Mouse (Mus musculus) layer of hippocampus, postnatal 25 days (tissue): ENCODE data around the gene Cytl1. TPM values are rescaled to one million over a fixed set of nuclear protein-coding genes. Genes with fewer than 3 reads are reported as not detected.
A peak's percentile ranks its signal among the peaks of the same experiment; 100 is the strongest.

ENCODE experiments used
- DNase-seq, 2 experiments: peaks; one replicate each; pipeline ENCODE4 v3.0.0; 2022; ENCODE audit warnings: mixed read lengths in 2 of 2, low spot score in 1 of 2; ENCODE audit errors: extremely low spot score in 1 of 2
- total RNA-seq, 2 experiments: library from RNA; stranded (reverse); gene quantifications; 2 replicates each; pipeline ENCODE4 v1.2.3; 2021

The Cytl1 gene
- under 1 TPM in 1 of 2 experiments, not detected in 1; 0.74 TPM for total RNA-seq

GRCm38 (mm10) chr5:37735224-37735623 lies at the start of gene Cytl1:
Gene Cytl1 (plus strand): TSS chr5:37735519.
- DNase-seq = no peak

- DNase-seq = no peak
Measured at GRCm38 (mm10) chr5:37692759-37693158, 42.6 kb upstream of the Cytl1 start.

GRCm38 (mm10) chr5:37695773-37696172 lies 39.5 kb upstream of the Cytl1 start:
- no peak for DNase-seq

DNA sequence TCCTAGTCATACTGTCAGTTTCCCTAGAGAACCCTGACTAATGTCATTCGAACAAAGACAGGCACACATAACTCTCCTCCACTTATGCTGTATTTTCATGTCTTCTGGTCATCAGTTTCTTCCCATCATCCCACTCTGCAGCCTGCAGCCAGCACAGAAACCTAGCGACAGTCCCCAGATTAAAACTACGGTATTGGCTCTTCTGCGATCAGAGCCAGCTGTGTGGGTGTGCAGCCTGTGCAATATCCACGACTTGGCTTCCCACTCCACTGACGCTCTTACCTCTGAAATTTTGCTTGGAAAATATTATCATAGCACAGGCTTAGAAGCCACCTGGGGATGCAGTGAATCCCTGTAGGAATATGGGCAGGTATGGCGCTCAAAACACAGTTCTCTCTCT lies 38.0 kb upstream of the Cytl1 start:
- peak in 1 of 2 experiments; percentile 20 for DNase-seq

GRCm38 (mm10) chr5:37699757-37700156 lies 35.6 kb upstream of the Cytl1 start:
- no peak for DNase-seq

- DNase-seq = no peak
Measured at GRCm38 (mm10) chr5:37704962-37705361, 30.4 kb upstream of the Cytl1 start.

DNA sequence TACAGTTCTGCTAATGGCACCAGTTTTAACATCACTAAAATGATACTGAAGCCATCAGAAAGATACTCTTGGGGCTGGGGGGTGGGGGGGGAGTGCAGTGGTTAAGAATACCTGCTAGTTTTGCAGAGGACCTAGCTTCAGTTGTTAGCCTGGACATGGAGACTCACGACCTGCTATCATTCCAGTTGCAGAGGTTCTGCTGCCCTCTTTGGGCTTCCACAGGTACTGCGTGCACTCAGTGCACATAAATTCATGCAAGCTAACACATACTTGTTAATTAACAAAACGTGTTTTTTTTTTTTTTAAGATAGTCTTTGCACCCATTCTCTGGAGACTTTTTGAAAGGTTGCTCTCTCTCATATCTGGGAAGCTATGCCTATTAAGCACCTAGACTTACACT lies 27.2 kb upstream of the Cytl1 start:
- DNase-seq = no peak

DNA sequence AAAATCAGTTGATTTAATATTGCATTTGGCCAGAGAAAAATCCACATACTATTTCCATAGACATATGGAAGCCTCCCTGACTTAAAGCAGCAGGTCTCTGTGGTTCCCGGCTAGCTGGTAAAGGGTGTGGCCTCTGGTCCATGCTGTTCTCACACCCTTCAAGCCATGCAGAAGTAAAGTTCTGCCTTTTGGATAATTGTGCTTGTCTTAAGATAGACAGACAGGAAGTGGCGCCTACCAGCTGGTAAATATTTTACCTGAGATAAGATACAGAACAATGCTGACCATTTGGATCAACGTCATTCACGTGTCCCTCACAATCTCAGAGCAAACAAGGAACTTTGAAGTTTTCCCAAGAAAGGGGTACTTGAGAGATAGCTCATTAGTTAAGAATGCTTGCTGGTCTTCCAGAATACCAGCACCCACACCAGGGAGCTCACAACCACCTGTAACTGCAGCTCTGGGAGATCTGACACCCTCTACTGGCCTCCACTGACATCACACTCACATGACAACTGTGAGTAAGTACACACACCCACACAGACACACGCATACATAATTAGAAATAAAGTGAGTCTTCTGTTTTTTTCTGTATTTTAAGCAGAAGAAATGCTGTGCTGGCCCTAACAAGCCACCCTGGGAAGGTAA lies 25.9 kb upstream of the Cytl1 start:
- DNase-seq = no peak

GRCm38 (mm10) chr5:37716505-37717372 lies 18.6 kb upstream of the Cytl1 start, which contains the start of gene Stk32b:
Gene Stk32b (minus strand): TSS chr5:37717171.
- DNase-seq = peak; percentile 13 to 21

GRCm38 (mm10) chr5:37717384-37717963 lies 17.8 kb upstream of the Cytl1 start:
- peak; percentile 30 to 74 for DNase-seq

- DNase-seq = no peak
Measured at GRCm38 (mm10) chr5:37720670-37721069, 14.6 kb upstream of the Cytl1 start.

DNA sequence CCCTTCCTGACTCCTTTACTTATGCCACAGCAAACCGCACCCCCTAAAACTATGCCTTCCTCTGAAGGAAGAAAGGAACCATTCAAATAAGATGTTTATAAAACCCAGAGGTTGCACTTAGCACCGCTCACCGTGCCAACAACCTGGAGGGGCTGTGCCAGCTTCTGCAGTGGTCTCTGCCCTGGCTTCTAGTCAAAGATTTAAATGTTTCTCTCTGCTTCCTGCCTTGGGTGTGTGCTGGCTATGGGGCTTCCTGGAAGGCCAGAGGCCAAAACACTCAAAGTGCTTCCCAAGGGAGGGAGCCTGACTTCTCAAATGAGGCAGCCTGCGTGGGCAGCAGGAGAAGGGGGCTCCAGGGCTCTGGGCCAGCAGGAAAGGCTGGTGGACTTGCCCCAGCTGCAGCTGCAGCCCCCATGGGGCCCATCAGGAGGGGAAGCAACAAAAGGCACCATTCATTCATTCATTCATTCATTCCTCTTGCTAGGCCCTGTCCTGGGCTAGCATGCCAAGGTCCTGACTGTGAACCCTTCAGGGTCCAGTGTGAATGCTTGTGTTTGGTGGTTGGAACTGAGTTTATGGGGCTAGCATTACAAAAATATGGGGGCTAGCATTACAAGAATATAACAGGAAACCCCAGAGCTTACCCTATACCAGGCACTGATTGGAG lies 10.0 kb upstream of the Cytl1 start:
- DNase-seq = no peak

- DNase-seq = no peak
Measured at GRCm38 (mm10) chr5:37730781-37731180, 4.5 kb upstream of the Cytl1 start.

- no peak for DNase-seq
Measured at GRCm38 (mm10) chr5:37736213-37736612, 894 bp downstream of the Cytl1 start.

DNA sequence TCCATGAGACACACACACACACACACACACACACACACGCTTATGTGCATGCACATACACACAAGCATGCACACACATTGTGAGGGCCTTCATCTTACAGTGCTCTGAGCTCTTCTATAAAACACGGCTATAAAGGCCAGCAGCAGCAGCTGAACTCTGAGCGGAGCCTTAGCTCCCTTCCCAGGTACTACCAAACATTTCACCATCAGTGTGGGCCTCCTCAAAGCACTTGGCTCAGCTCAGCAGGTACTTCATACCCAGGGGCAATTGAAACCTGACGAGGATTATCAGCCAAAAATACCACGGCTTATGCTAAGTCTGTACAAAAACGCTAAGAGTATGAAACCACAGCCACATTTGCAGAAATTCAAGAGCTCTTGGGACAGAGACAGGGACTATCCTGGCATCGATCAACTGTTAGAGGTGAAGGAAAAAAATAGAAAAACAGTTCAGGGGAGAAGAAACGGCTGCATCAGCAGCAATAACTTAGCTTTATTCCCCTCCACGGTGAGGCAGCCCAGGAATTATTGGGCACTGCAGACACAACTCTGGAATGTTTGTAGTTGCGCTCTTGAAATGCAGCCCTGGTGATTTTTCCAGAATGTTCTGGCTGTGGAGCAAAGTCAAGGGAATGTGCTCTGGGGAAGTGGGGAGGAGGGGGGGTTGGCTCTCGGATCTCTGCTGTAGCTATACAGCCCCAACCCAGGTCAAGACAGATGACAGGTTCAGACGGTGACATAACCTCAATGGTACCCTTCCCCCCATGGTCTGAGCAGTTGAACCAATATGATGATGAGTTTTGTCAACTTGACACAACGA lies 8.8 kb downstream of the Cytl1 start:
- no peak for DNase-seq

DNA sequence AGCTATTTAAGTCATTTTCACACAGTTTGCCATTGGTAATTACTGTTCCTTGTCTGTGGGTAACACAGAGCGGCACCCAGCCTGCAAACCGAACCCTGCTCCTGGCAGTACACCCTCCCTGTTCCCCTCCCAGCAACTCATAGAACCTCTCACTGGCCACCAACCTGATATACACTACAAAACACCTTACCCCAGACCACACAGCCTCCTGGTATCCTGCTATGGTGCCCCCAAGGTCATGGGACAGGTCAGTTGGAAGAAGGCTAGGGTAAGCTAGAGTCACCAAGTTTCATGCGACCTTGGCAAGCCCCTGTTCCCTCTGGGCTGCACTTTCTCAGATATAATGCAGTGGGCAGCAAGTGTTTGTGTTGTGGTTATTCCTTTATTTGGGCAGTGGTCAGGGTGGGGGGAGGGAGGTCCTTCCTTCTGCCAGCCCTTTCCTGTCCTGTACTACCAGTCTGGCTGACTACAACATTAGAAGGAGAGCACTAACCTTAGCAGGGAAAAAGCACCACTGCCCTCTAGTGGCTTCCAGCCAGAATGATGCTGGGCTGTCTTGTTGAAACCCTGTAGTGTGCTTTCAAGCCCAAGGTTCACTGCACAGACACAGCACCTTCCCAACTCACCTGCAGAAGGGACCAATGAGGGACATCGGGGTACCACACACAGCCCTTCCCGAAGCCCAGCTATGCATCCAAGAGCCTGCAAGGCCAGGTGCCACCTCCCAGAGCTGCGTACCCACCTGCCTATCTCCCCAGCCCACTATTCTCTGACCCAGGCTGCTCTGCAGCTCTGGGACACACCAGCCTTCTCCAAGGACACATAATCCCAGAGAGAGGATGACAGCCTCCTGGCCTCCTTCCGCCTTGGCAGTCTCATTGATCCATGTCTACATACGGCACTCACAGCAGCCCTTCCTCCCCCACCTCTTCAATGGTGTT lies 17.0 kb downstream of the Cytl1 start:
- DNase-seq = peak; percentile 46 to 78

- no peak for DNase-seq
Measured at GRCm38 (mm10) chr5:37753366-37753765, 18.0 kb downstream of the Cytl1 start.

- DNase-seq = no peak
Measured at GRCm38 (mm10) chr5:37762046-37762445, 26.7 kb downstream of the Cytl1 start.

DNA sequence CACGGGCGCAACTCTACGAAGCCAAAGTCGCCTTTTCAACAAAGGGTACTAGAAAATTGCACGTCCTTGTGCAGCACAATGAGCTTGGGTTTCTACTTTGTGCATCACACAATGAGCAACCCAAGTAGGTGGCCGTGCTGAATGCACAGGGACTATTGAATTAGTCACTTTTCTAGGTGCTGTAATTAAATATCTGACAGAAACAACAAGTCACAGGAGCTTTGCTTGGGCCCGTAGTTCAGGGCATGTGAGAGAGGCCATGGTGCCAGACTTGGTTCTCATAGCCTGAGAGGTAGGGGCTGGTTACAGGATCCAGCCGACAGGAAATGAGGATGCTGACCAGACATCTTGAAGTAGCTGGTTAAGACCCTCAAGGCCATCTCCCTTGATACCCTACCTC lies 30.5 kb downstream of the Cytl1 start:
- no peak for DNase-seq
